Mouse (Mus musculus): ENCODE data around the gene Ttc30b. TPM values are rescaled to one million over a fixed set of nuclear protein-coding genes. Genes with fewer than 3 reads are reported as not detected.
A peak's percentile ranks its signal among the peaks of the same experiment; 100 is the strongest.
"Not testable (repeated sequence)": the region's sequence is repeated elsewhere in the genome, so short reads cannot be mapped to it uniquely, and the experiment has no call there.

The Ttc30b gene
- 1 to 10 TPM; 8.0 to 8.6 TPM for total RNA-seq (2021)

GRCm38 (mm10) chr2:75938117-75939063 lies at the start of gene Ttc30b:
TSS of gene Ttc30b (minus strand) at chr2:75938585.
- DNase-seq = peak; percentile 83

- peak; percentile 18 for DNase-seq
These were observed 49.4 kb upstream of the Ttc30b start for GRCm38 (mm10) chr2:75987739-75988138.

- DNase-seq = peak; percentile 57
These were observed 46.7 kb upstream of the Ttc30b start for GRCm38 (mm10) chr2:75985124-75985523.

GRCm38 (mm10) chr2:75983847-75984246 lies 45.5 kb upstream of the Ttc30b start:
- no peak for DNase-seq

- DNase-seq = no peak
These were observed 44.7 kb upstream of the Ttc30b start for GRCm38 (mm10) chr2:75983091-75983490.

GRCm38 (mm10) chr2:75982626-75983025 lies 44.2 kb upstream of the Ttc30b start:
- DNase-seq = no peak

GRCm38 (mm10) chr2:75981440-75982081 lies 43.2 kb upstream of the Ttc30b start, which contains the start of gene Ttc30a1:
TSS of gene Ttc30a1 (minus strand) at chr2:75981967.
- DNase-seq = peak; percentile 76

- DNase-seq = not testable (repeated sequence)
These were observed 42.6 kb upstream of the Ttc30b start for GRCm38 (mm10) chr2:75980933-75981439.

- DNase-seq = peak; percentile 67
These were observed 39.5 kb upstream of the Ttc30b start, which contains the start of gene Ttc30a2 for GRCm38 (mm10) chr2:75977752-75978368. TSS of gene Ttc30a2 (minus strand) at chr2:75978170.

- not testable (repeated sequence) for DNase-seq
These were observed 37.7 kb upstream of the Ttc30b start for GRCm38 (mm10) chr2:75976070-75976469.

- no peak for DNase-seq
These were observed 35.7 kb upstream of the Ttc30b start for GRCm38 (mm10) chr2:75974131-75974530.

GRCm38 (mm10) chr2:75964972-75965371 lies 26.6 kb upstream of the Ttc30b start:
- DNase-seq = peak; percentile 71

GRCm38 (mm10) chr2:75964512-75964911 lies 26.1 kb upstream of the Ttc30b start:
- DNase-seq = peak; percentile 81

GRCm38 (mm10) chr2:75964051-75964450 lies 25.7 kb upstream of the Ttc30b start:
- peak; percentile 12 for DNase-seq

GRCm38 (mm10) chr2:75963211-75963840 lies 24.9 kb upstream of the Ttc30b start:
- DNase-seq = no peak

GRCm38 (mm10) chr2:75960366-75961330 lies 22.3 kb upstream of the Ttc30b start:
- peak; percentile 45 for DNase-seq

- peak; percentile 44 for DNase-seq
These were observed 21.5 kb upstream of the Ttc30b start for GRCm38 (mm10) chr2:75959850-75960365.

GRCm38 (mm10) chr2:75959183-75959849 lies 20.9 kb upstream of the Ttc30b start:
- DNase-seq = peak; percentile 46

- no peak for DNase-seq
These were observed 17.3 kb upstream of the Ttc30b start for GRCm38 (mm10) chr2:75955709-75956108.

GRCm38 (mm10) chr2:75953320-75953719 lies 14.9 kb upstream of the Ttc30b start:
- no peak for DNase-seq
